Mouse (Mus musculus) megakaryocyte, adult 5-6 weeks (primary cell): ENCODE data around the gene Fbxo42. TPM values are rescaled to one million over a fixed set of nuclear protein-coding genes. Genes with fewer than 3 reads are reported as not detected.

Source experiments
- ATAC-seq: 2 replicates; pipeline ENCODE4 v1.8.0; 2016; ENCODE audit warnings: mild to moderate bottlenecking, inconsistent platforms; ENCODE audit not compliant: poor library complexity, severe bottlenecking
- total RNA-seq, 2 experiments: library from RNA; stranded (forward) in 1 of 2; stranded (reverse) in 1 of 2; fragments of 153-499, 151-499 nt in 1 of 2; fragments of 221-1000, 200-1000 nt in 1 of 2; gene quantifications; 2 replicates each; pipeline versions ENCODE4 v1.2.3 to v1.2.4; 2015 to 2017

Fbxo42 gene
- total RNA-seq, 2 experiments from 2014 or later: 10.0 to 16.3 TPM

GRCm38 (mm10) chr4:141246089-141246997 lies 98.6 kb downstream of the Fbxo42 start:
- no peak for ATAC-seq

GRCm38 (mm10) chr4:141246998-141247350 lies 99.3 kb downstream of the Fbxo42 start:
- no peak for ATAC-seq

- no peak; the same call in 1 of the 2 replicates for ATAC-seq
Observed at GRCm38 (mm10) chr4:141247776-141248613, 100.3 kb downstream of the Fbxo42 start.

- no peak for ATAC-seq
Observed at GRCm38 (mm10) chr4:141248614-141248978, 100.9 kb downstream of the Fbxo42 start.

GRCm38 (mm10) chr4:141249383-141249782 lies 101.7 kb downstream of the Fbxo42 start:
- no peak for ATAC-seq

GRCm38 (mm10) chr4:141251071-141251470 lies 103.4 kb downstream of the Fbxo42 start:
- ATAC-seq: no peak

GRCm38 (mm10) chr4:141252641-141253040 lies 104.9 kb downstream of the Fbxo42 start:
- ATAC-seq: no peak

Other genes with a start within 250 kb of the Fbxo42 start
- gene Padi2, start 241.6 kb upstream of the Fbxo42 start, total RNA-seq (2015): 53.2 and 54.0 TPM in 2 replicates
- 53.5 and 56.7 TPM in 2 replicates for gene Padi2, start 241.6 kb upstream of the Fbxo42 start, total RNA-seq (2017)
- 182 and 183 TPM in 2 replicates for gene Sdhb, start 186.7 kb upstream of the Fbxo42 start, total RNA-seq (2015)
- 110 and 120 TPM in 2 replicates for gene Sdhb, start 186.7 kb upstream of the Fbxo42 start, total RNA-seq (2017)
- 25.1 and 29.7 TPM in 2 replicates for gene Atp13a2, start 161.0 kb upstream of the Fbxo42 start, total RNA-seq (2015)
- gene Atp13a2, start 161.0 kb upstream of the Fbxo42 start, total RNA-seq (2017): 37.2 and 43.5 TPM in 2 replicates
- gene Mfap2, start 137.5 kb upstream of the Fbxo42 start, total RNA-seq (2015): not detected in 2 replicates
- gene Mfap2, start 137.5 kb upstream of the Fbxo42 start, total RNA-seq (2017): not detected in 2 replicates
- gene Crocc, start 87.4 kb upstream of the Fbxo42 start, total RNA-seq (2015): 1.9 and 2.8 TPM in 2 replicates
- 8.6 and 9.1 TPM in 2 replicates for gene Crocc, start 87.4 kb upstream of the Fbxo42 start, total RNA-seq (2017)
- 70.2 and 72.2 TPM in 2 replicates for gene Necap2, start 69.6 kb upstream of the Fbxo42 start, total RNA-seq (2015)
- gene Necap2, start 69.6 kb upstream of the Fbxo42 start, total RNA-seq (2017): 126 and 133 TPM in 2 replicates
- not detected in 2 replicates for gene Spata21, start 59.6 kb upstream of the Fbxo42 start, total RNA-seq (2015)
- not detected in 2 replicates for gene Spata21, start 59.6 kb upstream of the Fbxo42 start, total RNA-seq (2017)
- 45.4 and 46.8 TPM in 2 replicates for gene Szrd1, start 8.1 kb upstream of the Fbxo42 start, total RNA-seq (2015)
- 41.0 and 46.9 TPM in 2 replicates for gene Szrd1, start 8.1 kb upstream of the Fbxo42 start, total RNA-seq (2017)
- not detected in 2 replicates for gene Rsg1, start 66.0 kb downstream of the Fbxo42 start, total RNA-seq (2015)
- gene Rsg1, start 66.0 kb downstream of the Fbxo42 start, total RNA-seq (2017): 0.77 and 0.95 TPM in 2 replicates
- not detected in 2 replicates for gene Arhgef19, start 91.6 kb downstream of the Fbxo42 start, total RNA-seq (2015)
- gene Arhgef19, start 91.6 kb downstream of the Fbxo42 start, total RNA-seq (2017): not detected in 2 replicates
- 1.1 TPM in 2 replicates for gene Epha2, start 153.3 kb downstream of the Fbxo42 start, total RNA-seq (2015)
- 1.3 and 2.1 TPM in 2 replicates for gene Epha2, start 153.3 kb downstream of the Fbxo42 start, total RNA-seq (2017)
- not detected in 2 replicates for gene Fam131c, start 220.3 kb downstream of the Fbxo42 start, total RNA-seq (2015)
- gene Fam131c, start 220.3 kb downstream of the Fbxo42 start, total RNA-seq (2017): not detected in 2 replicates